Mouse (Mus musculus): Measurements from ENCODE around the gene Wrap73. TPM values are rescaled to one million over a fixed set of nuclear protein-coding genes. Genes with fewer than 3 reads are reported as not detected.
A peak's percentile ranks its signal among the peaks of the same experiment; 100 is the strongest.

The Wrap73 gene
- polyA plus RNA-seq, 1 experiment from 2014 or later, result 47.5 TPM

DNA sequence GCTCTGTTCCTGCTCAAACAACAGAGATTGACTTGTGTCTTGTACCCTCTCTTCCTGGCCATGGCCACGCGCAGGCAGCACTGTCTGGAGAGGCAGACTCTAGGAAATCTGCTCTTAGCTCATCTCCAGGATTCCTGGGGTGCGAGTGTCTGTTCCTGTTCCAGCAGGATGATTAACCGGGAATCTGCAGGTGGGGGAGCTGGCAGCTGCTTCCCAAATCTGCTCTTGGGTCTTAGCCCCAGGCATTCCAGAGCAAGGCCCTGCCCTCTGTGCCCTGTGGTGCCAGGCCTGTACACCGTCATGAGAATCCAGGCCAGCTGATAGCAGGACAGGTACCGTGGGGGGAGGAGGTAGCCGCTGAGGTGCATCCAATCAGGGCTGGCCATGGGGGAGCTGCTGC is 62.4 kb downstream of the Wrap73 start:
- no peaks in the 10 kb centered on the region for H3K9me3 ChIP-seq
- no peaks in the 10 kb centered on the region for H3K27me3 ChIP-seq (ENCODE audit: poor library complexity, severe bottlenecking)
- H3K4me3 ChIP-seq, result no peak overlapping the region
- H3K4me1 ChIP-seq, result peaks cover 36% of the 10 kb centered on the region
- no peak for DNase-seq (ENCODE audit: extremely low spot score, low spot score)
- WGBS, result 82% methylated on average over 7 of the region's 7 CpGs
- no peak overlapping the region for H3K27ac ChIP-seq
- no peaks in the 10 kb centered on the region for H3K36me3 ChIP-seq (replicated peaks)

DNA sequence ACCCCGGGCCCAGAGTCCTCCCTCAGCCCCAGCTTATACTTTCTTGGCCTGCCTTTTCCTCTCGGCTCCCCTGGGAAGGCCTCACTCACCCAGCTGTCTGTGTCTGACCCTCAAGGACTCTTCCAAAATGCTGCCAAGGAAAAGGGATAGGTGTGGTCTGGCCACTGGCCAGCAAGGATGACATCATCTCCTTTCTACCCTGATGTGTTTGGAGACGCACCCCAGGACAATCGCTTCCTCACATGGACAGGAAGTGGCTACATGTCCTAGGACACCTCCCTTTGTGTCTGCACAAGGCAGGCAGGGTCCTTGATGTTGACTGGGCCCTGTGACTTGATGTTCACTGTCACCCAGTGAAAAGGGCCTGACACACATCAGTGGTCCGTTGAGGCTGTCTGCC is 63.2 kb downstream of the Wrap73 start:
- Histone ChIP-seq H3K27me3 (ENCODE audit: poor library complexity, severe bottlenecking) (no peaks in the 10 kb centered on the region), H3K36me3 (replicated peaks) (no peaks in the 10 kb centered on the region), H3K9me3 (no peaks in the 10 kb centered on the region), H3K27ac (no peak overlapping the region), H3K4me1 (peaks cover 41% of the 10 kb centered on the region), H3K4me3 (no peak overlapping the region)
- WGBS, result 82% methylated on average over 5 of the region's 5 CpGs
- no peak for DNase-seq (ENCODE audit: extremely low spot score, low spot score)

DNA sequence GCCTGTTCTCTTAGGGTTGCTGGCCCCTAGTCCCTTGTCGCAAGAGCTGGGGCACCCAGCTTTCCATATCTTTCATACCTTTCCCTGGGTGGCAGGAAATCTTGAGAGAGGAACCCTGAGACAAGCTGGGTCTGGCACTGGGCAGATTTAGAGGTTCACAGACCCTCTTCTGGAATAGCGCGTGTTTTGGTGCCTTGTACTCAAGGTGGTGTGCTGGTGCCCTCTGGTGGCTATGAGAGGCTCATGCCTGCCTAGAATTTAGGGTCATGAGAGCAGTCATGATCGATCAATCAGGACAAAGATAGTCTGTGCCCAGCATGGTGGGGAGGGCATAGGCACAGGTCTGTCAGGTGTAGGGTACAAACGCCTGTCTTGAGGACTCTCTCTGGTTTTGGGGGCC is 65.1 kb downstream of the Wrap73 start:
- Histone ChIP-seq H3K4me1 (peaks cover 38% of the 10 kb centered on the region), H3K27me3 (ENCODE audit: poor library complexity, severe bottlenecking) (no peaks in the 10 kb centered on the region), H3K9me3 (no peaks in the 10 kb centered on the region), H3K4me3 (no peak overlapping the region), H3K27ac (no peak overlapping the region), H3K36me3 (replicated peaks) (no peaks in the 10 kb centered on the region; the same call in 1 of the 2 replicates)
- peak; percentile 69 for DNase-seq (ENCODE audit: extremely low spot score, low spot score)
- WGBS, result 15% methylated on average over 5 of the region's 5 CpGs

DNA sequence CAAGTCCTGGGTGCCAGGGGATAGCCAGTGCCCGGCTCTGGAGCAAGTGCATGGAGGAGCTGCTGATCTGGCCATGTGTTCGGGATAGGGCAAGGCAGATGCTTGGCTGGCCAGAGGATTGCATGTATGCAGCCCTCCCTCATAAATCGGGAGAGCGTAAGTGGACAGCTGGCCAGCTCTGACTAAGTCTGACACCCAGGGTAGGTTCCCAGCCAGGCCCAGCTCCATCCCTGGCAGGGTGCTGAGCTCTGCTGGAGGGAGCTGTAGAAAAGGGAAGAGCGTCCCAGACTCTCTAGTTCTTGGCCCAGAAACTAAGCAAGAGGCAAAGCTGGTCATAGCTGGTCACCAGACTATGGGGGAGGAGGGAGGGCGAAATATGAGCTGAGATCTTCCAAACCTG is 66.9 kb downstream of the Wrap73 start:
- Histone ChIP-seq H3K4me3 (no peak overlapping the region), H3K4me1 (peaks cover 43% of the 10 kb centered on the region), H3K27ac (no peak overlapping the region), H3K9me3 (no peaks in the 10 kb centered on the region), H3K27me3 (ENCODE audit: poor library complexity, severe bottlenecking) (no peaks in the 10 kb centered on the region), H3K36me3 (replicated peaks) (no peaks in the 10 kb centered on the region; the same call in 1 of the 2 replicates)
- WGBS, result 71% methylated on average over 6 of the region's 6 CpGs
- no peak for DNase-seq (ENCODE audit: extremely low spot score, low spot score)

DNA sequence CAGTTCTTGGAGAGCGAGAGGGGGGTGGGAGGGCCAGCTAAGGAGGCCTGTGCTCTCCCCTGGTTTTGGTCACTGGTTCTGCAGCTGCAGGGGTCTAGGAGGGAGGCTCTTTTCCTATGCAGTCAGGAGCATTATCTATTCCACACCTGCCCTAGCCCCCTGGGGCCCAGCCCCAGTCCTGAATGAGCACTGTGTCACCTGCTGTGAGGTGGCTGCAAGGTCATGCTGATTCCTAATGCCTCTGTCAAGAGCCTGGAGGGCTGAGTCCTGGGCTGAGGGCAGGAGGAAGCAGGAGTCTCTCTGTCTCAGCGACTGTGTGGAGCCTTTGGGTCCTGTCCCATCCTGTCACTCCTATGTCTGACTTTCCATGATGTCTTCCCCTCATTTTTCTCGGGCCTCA is 67.7 kb downstream of the Wrap73 start:
- no peak for DNase-seq (ENCODE audit: extremely low spot score, low spot score)
- no peak overlapping the region for H3K4me3 ChIP-seq
- H3K9me3 ChIP-seq, result no peaks in the 10 kb centered on the region
- peaks cover 42% of the 10 kb centered on the region for H3K4me1 ChIP-seq
- H3K36me3 ChIP-seq (replicated peaks), result no peaks in the 10 kb centered on the region; the same call in 1 of the 2 replicates
- 13% methylated on average over 3 of the region's 3 CpGs for WGBS
- H3K27ac ChIP-seq, result no peak overlapping the region
- no peaks in the 10 kb centered on the region for H3K27me3 ChIP-seq (ENCODE audit: poor library complexity, severe bottlenecking)

DNA sequence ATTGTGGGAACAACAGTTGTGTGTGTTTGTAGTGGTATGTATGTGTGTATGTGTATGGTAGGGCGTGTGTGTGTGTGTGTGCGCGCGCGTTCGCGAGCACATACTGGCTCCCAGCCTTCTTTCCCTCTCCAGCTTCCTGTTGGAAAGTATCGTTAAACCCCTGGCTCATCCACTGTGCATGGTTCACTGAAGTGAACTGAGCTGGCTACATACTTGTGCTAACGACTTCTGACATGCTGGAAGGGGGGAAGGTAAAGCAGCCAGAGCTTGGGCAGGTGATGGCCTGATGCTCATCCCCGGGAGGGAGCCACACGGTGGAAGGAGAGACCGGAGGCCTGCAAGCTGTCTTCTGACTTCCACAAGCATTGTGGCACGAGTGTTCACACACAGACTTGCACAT is 69.3 kb downstream of the Wrap73 start:
- H3K27ac ChIP-seq, result no peak overlapping the region
- peaks cover 41% of the 10 kb centered on the region for H3K4me1 ChIP-seq
- no peak overlapping the region for H3K4me3 ChIP-seq
- DNase-seq (ENCODE audit: extremely low spot score, low spot score), result no peak
- 85% methylated on average over 13 of the region's 13 CpGs for WGBS
- peaks cover 4% of the 10 kb centered on the region; the same call in 1 of the 2 replicates for H3K36me3 ChIP-seq (replicated peaks)
- H3K9me3 ChIP-seq, result no peaks in the 10 kb centered on the region
- no peaks in the 10 kb centered on the region for H3K27me3 ChIP-seq (ENCODE audit: poor library complexity, severe bottlenecking)

DNA sequence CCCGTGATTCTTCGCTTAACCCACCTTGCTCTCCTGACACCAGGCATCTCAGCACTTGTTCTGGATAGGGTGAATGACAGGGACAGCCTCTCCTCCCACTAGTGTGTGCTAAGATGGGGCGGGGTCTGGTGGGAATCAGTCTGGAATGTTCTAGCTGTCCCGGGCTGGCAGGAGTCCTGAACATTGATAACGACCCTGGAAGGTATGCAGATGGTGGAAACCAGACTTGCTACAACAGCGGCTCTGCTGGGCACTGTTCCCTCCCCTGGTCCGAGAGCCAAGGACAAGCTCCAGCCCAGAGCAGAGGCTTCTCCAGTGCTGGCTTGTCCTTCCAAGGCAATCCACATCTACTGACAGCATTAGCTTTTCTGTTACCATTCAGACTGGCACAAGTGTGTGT is 71.4 kb downstream of the Wrap73 start:
- Histone ChIP-seq H3K4me1 (peaks cover 48% of the 10 kb centered on the region), H3K27ac (no peak overlapping the region)
- DNase-seq (ENCODE audit: extremely low spot score, low spot score), result no peak

DNA sequence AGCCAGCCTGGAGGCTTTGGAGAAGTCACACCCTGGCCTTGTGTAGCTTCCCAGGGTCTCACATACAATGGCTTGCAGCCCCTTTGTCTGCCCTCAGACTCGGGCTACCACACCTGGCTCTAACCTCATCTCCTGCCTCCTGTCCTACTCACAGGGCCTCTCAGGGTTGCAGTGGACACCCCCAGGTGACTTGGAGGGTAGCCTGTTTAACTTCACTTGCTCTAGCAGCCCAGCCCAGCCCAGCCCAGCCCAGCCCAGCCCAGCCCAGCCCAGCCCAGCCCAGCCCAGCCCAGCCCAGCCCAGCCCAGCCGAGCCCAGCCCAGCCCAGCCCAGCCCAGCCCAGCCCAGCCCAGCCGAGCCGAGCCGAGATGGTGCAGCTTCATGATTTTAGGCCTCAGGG is 71.9 kb downstream of the Wrap73 start:
- DNase-seq (ENCODE audit: extremely low spot score, low spot score), result no peak
- H3K4me3 ChIP-seq, result no peak overlapping the region
- no peaks in the 10 kb centered on the region for H3K27me3 ChIP-seq (ENCODE audit: poor library complexity, severe bottlenecking)
- H3K36me3 ChIP-seq (replicated peaks), result peaks cover 4% of the 10 kb centered on the region; the same call in 1 of the 2 replicates
- peaks cover 44% of the 10 kb centered on the region for H3K4me1 ChIP-seq
- WGBS, result 22% methylated on average over 5 of the region's 5 CpGs
- peak overlapping the region; percentile 54; the same call in 1 of the 2 replicates for H3K27ac ChIP-seq
- no peaks in the 10 kb centered on the region for H3K9me3 ChIP-seq

More for the DNA sequence above, 71.4 kb downstream of the Wrap73 start:
- H3K4me3 ChIP-seq, result no peak overlapping the region
- no peaks in the 10 kb centered on the region for H3K9me3 ChIP-seq
- H3K27me3 ChIP-seq (ENCODE audit: poor library complexity, severe bottlenecking), result no peaks in the 10 kb centered on the region
- 79% methylated on average over 7 of the region's 7 CpGs for WGBS
- peaks cover 4% of the 10 kb centered on the region; the same call in 1 of the 2 replicates for H3K36me3 ChIP-seq (replicated peaks)

Other genes with a start within 250 kb of the Wrap73 start
- gene A430005L14Rik, start 185.1 kb upstream of the Wrap73 start, polyA plus RNA-seq (2016; fragmentation: Nextera tagmentation; extraction: Ambion mirVana), result 151 TPM in 2 replicates
- gene Dffb, start 167.2 kb upstream of the Wrap73 start, polyA plus RNA-seq (2016; fragmentation: Nextera tagmentation; extraction: Ambion mirVana), result 13.5 and 14.8 TPM in 2 replicates
- 20.0 and 22.0 TPM in 2 replicates for gene Cep104, start 167.2 kb upstream of the Wrap73 start, polyA plus RNA-seq (2016; fragmentation: Nextera tagmentation; extraction: Ambion mirVana)
- gene Lrrc47, start 130.6 kb upstream of the Wrap73 start, polyA plus RNA-seq (2016; fragmentation: Nextera tagmentation; extraction: Ambion mirVana), result 20.1 and 21.9 TPM in 2 replicates
- gene Smim1, start 116.1 kb upstream of the Wrap73 start, polyA plus RNA-seq (2016; fragmentation: Nextera tagmentation; extraction: Ambion mirVana), result 22.1 and 27.4 TPM in 2 replicates
- not detected in 2 replicates for gene Ccdc27, start 99.7 kb upstream of the Wrap73 start, polyA plus RNA-seq (2016; fragmentation: Nextera tagmentation; extraction: Ambion mirVana)
- 1.9 and 4.5 TPM in 2 replicates for gene Trp73, start 2.2 kb upstream of the Wrap73 start, polyA plus RNA-seq (2016; fragmentation: Nextera tagmentation; extraction: Ambion mirVana)
- 104 and 106 TPM in 2 replicates for gene Tprgl, start 18.3 kb downstream of the Wrap73 start, polyA plus RNA-seq (2016; fragmentation: Nextera tagmentation; extraction: Ambion mirVana)
- 26.4 and 28.0 TPM in 2 replicates for gene Megf6, start 28.4 kb downstream of the Wrap73 start, polyA plus RNA-seq (2016; fragmentation: Nextera tagmentation; extraction: Ambion mirVana)
- gene Arhgef16, start 159.3 kb downstream of the Wrap73 start, polyA plus RNA-seq (2016; fragmentation: Nextera tagmentation; extraction: Ambion mirVana), result 2.6 and 3.4 TPM in 2 replicates
- gene B230104I21Rik, start 193.8 kb downstream of the Wrap73 start, polyA plus RNA-seq (2016; fragmentation: Nextera tagmentation; extraction: Ambion mirVana), result not detected in 2 replicates

All from forebrain, embryonic 10.5 days (tissue).